Mouse (Mus musculus) embryonic fibroblast, embryonic 13.5 days (primary cell): ENCODE results near the gene Rassf3.

Experiments
- CTCF ChIP-seq: IDR thresholded peaks from 2 replicates; pipeline ENCODE4 v1.5.1; 2011; ENCODE audit warnings: mild to moderate bottlenecking, control low read depth, low read length, moderate library complexity, borderline replicate concordance; ENCODE audit not compliant: insufficient read depth
- POLR2A ChIP-seq: IDR thresholded peaks from 2 replicates; pipeline ENCODE4 v1.6.1; 2011; ENCODE audit warnings: low read depth, mild to moderate bottlenecking, control low read depth, low read length, moderate library complexity

DNA sequence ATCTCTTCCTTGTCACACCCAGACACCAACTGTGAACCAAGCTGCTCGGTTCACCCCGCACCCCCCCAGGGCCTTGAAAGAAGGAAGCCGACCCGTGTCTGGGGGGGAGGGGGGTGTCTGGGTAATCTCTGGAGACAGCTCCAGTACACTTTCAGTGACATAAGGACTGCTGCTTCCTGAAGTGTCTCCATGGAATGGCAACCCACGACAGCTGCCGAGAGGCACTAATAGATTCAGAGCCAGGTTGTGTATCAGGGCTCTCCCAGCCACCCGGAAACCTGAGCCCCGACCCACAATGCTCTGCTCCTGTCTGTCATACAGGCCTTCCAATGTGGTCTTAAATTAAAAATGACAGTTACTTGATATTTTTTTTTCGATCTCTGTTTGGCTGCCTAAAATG lies 89.8 kb downstream of the Rassf3 start:
- TF ChIP-seq CTCF (no peak), POLR2A (no peak)
